Mouse (Mus musculus): ENCODE results near the gene F12. TPM values are rescaled to one million over a fixed set of nuclear protein-coding genes. Genes with fewer than 3 reads are reported as not detected.

The F12 gene
- polyA plus RNA-seq, 2 experiments, result 0.11 TPM; not detected in 1

DNA sequence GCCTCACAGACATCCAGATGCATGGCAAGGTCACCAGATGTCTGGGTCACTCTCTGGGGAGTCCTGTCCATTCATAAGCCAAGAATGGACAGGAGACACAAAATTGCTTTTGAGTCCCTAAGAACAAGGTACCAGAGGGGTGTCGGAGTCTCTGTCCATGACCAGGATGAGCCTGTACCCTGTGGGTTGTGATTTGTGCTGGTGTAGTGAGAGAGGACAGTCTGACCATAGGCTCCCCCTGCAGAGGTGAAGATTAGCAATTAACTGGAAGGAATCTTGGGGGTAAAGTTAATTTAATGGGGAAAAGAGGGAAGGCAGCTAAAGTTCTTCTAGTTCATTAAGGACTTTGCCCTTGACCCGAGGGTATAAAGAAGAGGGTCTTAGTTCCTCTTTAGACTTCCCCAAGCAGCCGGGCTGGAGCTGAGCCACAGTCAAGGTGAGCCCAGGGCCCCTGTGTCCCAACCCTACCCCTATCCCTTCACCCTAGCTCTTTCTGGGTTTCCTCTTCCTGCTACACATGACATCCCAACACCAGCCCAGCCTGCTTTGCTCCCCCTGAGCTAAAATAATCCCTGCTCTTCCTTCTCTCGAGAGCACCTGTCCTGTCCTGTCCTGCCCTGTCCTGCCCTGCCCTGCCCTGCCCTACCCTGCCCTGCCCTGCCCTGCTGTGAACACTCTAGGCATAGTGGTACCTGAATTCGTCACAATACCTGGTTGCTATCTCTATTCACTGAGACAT is 27.1 kb downstream of the F12 start:
- H3K9ac ChIP-seq (ENCODE audit: low read depth, low read length, severe bottlenecking), result no peak overlapping the region
- H3K27ac ChIP-seq (replicated peaks; ENCODE audit: low read depth, low read length), result no peak overlapping the region
- no peak for ATAC-seq (ENCODE audit: low FRiP score, low read depth)
- no peaks in the 10 kb centered on the region for H3K9me3 ChIP-seq (ENCODE audit: control insufficient read depth, low read length)
- H3K36me3 ChIP-seq (ENCODE audit: control insufficient read depth, insufficient read depth, low read length), result no peaks in the 10 kb centered on the region
- no peak overlapping the region for H3K4me3 ChIP-seq (replicated peaks; ENCODE audit: low read length)
- 69% methylated on average over 5 of the region's 5 CpGs for WGBS
- no peak for TF ChIP-seq POLR2A (IDR thresholded peaks at IDR 0.05; ENCODE audit: borderline replicate concordance, extremely low read depth, insufficient read depth, insufficient read length)
- H3K27me3 ChIP-seq (ENCODE audit: control insufficient read depth, insufficient read depth, low read length), result no peaks in the 10 kb centered on the region
- no peak overlapping the region for H3K4me2 ChIP-seq (replicated peaks; ENCODE audit: low read depth, low read length, severe bottlenecking)
- DNase-seq (ENCODE audit: low spot score), result no peak
- no peaks in the 10 kb centered on the region for H3K4me1 ChIP-seq (ENCODE audit: control insufficient read depth, insufficient read depth, low read length)

DNA sequence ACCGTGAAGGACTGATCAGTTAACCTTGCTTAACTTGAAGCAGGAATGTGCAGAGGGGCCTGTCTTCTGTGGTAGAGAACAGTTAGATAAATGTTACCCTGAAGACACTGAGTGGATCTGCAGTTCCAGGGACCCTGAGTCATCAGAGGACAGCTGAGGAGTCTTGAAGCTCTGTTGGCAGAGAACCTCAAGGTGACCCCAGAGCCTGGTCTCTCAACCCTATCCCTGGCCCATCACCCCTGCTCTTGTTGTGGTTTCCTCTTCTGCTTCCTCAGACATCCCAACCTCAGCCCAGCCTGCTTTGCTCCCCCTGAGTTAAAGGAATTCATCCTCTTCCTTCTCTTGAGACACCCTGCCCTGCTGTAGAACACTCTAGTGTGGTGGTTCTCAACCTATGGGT is 28.5 kb downstream of the F12 start, which contains the start of gene Slc34a1:
TSS of gene Slc34a1 (plus strand) at position 100 of the 400 bp plus-strand sequence.
- no peak for DNase-seq (ENCODE audit: low spot score)
- H3K4me3 ChIP-seq (replicated peaks; ENCODE audit: low read length), result no peak within 1 kb of the TSS
- no peak within 1 kb of the TSS for H3K9ac ChIP-seq (ENCODE audit: low read depth, low read length, severe bottlenecking)
- H3K36me3 ChIP-seq (ENCODE audit: control insufficient read depth, insufficient read depth, low read length), result no peaks in the 10 kb centered on the region
- no peaks in the 10 kb centered on the region for H3K27me3 ChIP-seq (ENCODE audit: control insufficient read depth, insufficient read depth, low read length)
- H3K4me1 ChIP-seq (ENCODE audit: control insufficient read depth, insufficient read depth, low read length), result no peaks in the 10 kb centered on the region
- H3K9me3 ChIP-seq (ENCODE audit: control insufficient read depth, low read length), result no peaks in the 10 kb centered on the region
- TF ChIP-seq POLR2A (IDR thresholded peaks at IDR 0.05; ENCODE audit: borderline replicate concordance, extremely low read depth, insufficient read depth, insufficient read length), result no peak
- 80% methylated on average over 1 of the region's 1 CpGs for WGBS
- no peak within 1 kb of the TSS for H3K27ac ChIP-seq (replicated peaks; ENCODE audit: low read depth, low read length)
- no peak for ATAC-seq (ENCODE audit: low FRiP score, low read depth)
- no peak within 1 kb of the TSS for H3K4me2 ChIP-seq (replicated peaks; ENCODE audit: low read depth, low read length, severe bottlenecking)

- Histone ChIP-seq H3K27ac (replicated peaks; ENCODE audit: low read depth, low read length) (no peak overlapping the region), H3K4me2 (replicated peaks; ENCODE audit: low read depth, low read length, severe bottlenecking) (no peak overlapping the region), H3K9ac (ENCODE audit: low read depth, low read length, severe bottlenecking) (no peak overlapping the region), H3K27me3 (ENCODE audit: control insufficient read depth, insufficient read depth, low read length) (no peaks in the 10 kb centered on the region), H3K9me3 (ENCODE audit: control insufficient read depth, low read length) (no peaks in the 10 kb centered on the region), H3K4me1 (ENCODE audit: control insufficient read depth, insufficient read depth, low read length) (no peaks in the 10 kb centered on the region), H3K4me3 (replicated peaks; ENCODE audit: low read length) (no peak overlapping the region), H3K36me3 (ENCODE audit: control insufficient read depth, insufficient read depth, low read length) (no peaks in the 10 kb centered on the region)
- DNase-seq (ENCODE audit: low spot score) (no peak), ATAC-seq (ENCODE audit: low FRiP score, low read depth) (no peak)
- no peak for TF ChIP-seq POLR2A (IDR thresholded peaks at IDR 0.05; ENCODE audit: borderline replicate concordance, extremely low read depth, insufficient read depth, insufficient read length)
- 75% methylated on average over 4 of the region's 4 CpGs for WGBS
Measured at GRCm38 (mm10) chr13:55392933-55393332, 33.7 kb downstream of the F12 start.

DNA sequence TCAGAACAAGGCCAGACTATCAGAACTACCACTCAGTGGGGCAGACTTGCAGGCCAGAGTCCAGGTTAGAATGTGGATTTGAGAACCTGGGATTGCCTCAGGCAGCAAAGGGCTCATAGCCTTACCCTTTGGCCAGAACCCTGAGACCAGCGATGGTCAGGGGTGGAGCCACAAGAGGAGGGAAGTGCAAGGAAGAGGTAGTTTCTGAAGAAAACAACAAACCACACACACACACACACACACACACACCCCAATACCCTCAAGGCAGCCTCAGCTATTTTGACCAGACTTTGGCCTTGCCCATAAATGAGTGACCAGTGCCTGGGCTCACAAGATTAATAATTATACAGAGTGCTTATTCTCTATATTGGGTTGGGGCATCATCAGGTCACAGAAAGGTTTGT is 35.0 kb downstream of the F12 start:
- TF ChIP-seq POLR2A (IDR thresholded peaks at IDR 0.05; ENCODE audit: borderline replicate concordance, extremely low read depth, insufficient read depth, insufficient read length), result no peak
- Histone ChIP-seq H3K4me2 (replicated peaks; ENCODE audit: low read depth, low read length, severe bottlenecking) (no peak overlapping the region), H3K9ac (ENCODE audit: low read depth, low read length, severe bottlenecking) (no peak overlapping the region), H3K36me3 (ENCODE audit: control insufficient read depth, insufficient read depth, low read length) (no peaks in the 10 kb centered on the region), H3K4me3 (replicated peaks; ENCODE audit: low read length) (no peak overlapping the region), H3K9me3 (ENCODE audit: control insufficient read depth, low read length) (no peaks in the 10 kb centered on the region), H3K4me1 (ENCODE audit: control insufficient read depth, insufficient read depth, low read length) (no peaks in the 10 kb centered on the region), H3K27me3 (ENCODE audit: control insufficient read depth, insufficient read depth, low read length) (no peaks in the 10 kb centered on the region), H3K27ac (replicated peaks; ENCODE audit: low read depth, low read length) (no peak overlapping the region)
- 82% methylated on average over 1 of the region's 1 CpGs for WGBS
- no peak for DNase-seq (ENCODE audit: low spot score)
- ATAC-seq (ENCODE audit: low FRiP score, low read depth), result no peak

GRCm38 (mm10) chr13:55390644-55391043 is 35.9 kb downstream of the F12 start:
- Histone ChIP-seq H3K4me3 (replicated peaks; ENCODE audit: low read length) (no peak overlapping the region), H3K9me3 (ENCODE audit: control insufficient read depth, low read length) (no peaks in the 10 kb centered on the region), H3K9ac (ENCODE audit: low read depth, low read length, severe bottlenecking) (no peak overlapping the region), H3K27ac (replicated peaks; ENCODE audit: low read depth, low read length) (no peak overlapping the region), H3K4me1 (ENCODE audit: control insufficient read depth, insufficient read depth, low read length) (no peaks in the 10 kb centered on the region), H3K36me3 (ENCODE audit: control insufficient read depth, insufficient read depth, low read length) (no peaks in the 10 kb centered on the region), H3K4me2 (replicated peaks; ENCODE audit: low read depth, low read length, severe bottlenecking) (no peak overlapping the region), H3K27me3 (ENCODE audit: control insufficient read depth, insufficient read depth, low read length) (no peaks in the 10 kb centered on the region)
- ATAC-seq (ENCODE audit: low FRiP score, low read depth) (no peak), DNase-seq (ENCODE audit: low spot score) (no peak)
- no peak for TF ChIP-seq POLR2A (IDR thresholded peaks at IDR 0.05; ENCODE audit: borderline replicate concordance, extremely low read depth, insufficient read depth, insufficient read length)
- 73% methylated on average over 3 of the region's 3 CpGs for WGBS
